Mouse (Mus musculus): Measurements from ENCODE around the gene Ipp.

Gene Ipp

DNA sequence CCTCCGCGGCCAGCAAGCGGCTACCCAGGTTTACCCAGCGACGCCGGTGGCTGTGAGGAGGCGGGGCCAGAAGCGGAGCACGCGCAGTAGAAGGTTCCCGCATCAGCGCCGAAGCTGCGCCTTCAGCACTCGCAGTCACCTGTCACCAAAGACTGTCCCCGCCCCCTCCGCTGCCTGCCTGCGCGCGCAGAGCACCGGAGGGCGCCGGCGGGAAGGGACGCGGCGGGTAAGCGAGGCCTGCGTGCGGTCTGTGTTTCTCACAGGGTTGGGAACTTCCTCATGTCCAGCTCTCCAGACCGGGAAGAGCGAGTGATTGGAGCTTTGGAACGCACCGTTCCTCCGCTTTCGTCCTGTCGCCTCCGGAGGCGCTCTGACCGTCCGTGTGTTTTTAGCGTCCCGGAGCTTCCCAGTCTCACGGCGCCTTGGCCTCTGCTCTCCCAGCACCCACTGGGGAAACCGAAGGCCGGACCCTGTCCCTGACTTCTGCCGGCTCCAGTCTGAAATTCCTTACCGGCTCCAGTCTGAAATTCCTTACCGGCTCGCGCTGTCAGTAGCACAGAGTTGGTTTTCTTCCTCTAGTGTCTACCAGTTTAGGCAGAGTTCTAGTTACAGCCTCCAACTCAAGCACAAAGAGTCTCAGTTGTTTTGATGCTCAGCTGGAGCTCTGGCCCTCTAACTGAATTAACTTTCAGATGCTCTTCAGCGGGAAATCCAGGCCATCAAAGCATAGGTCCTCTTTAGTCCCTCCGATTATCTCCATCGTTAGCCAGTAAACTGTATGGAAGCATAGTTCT lies at the start of gene Ipp:
Gene Ipp (plus strand): TSS at position 125 of the 794 bp plus-strand sequence.
- DNase-seq (ENCODE audit: low read depth, low spot score) = peak; percentile 89

DNA sequence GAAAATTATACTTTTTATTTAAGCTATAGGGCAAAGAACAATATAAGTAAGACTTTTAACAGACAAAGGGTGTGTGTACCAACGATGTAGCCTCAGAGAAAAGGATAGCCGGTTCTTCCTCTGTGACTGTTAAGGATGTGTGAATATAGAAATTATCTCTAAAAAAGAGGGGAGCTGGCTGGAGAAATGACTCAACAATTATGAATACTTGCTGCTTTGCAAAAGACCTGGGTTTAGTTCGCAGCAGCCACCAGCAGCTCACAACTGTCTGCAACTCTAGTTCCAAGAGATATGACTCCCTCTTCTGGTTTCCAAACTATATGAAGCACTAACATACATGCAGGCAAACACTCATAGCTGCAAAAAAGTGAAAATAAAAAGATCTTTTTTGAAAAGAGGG lies 45.4 kb upstream of the Ipp start:
- no peak for DNase-seq (ENCODE audit: low read depth, low spot score)

DNA sequence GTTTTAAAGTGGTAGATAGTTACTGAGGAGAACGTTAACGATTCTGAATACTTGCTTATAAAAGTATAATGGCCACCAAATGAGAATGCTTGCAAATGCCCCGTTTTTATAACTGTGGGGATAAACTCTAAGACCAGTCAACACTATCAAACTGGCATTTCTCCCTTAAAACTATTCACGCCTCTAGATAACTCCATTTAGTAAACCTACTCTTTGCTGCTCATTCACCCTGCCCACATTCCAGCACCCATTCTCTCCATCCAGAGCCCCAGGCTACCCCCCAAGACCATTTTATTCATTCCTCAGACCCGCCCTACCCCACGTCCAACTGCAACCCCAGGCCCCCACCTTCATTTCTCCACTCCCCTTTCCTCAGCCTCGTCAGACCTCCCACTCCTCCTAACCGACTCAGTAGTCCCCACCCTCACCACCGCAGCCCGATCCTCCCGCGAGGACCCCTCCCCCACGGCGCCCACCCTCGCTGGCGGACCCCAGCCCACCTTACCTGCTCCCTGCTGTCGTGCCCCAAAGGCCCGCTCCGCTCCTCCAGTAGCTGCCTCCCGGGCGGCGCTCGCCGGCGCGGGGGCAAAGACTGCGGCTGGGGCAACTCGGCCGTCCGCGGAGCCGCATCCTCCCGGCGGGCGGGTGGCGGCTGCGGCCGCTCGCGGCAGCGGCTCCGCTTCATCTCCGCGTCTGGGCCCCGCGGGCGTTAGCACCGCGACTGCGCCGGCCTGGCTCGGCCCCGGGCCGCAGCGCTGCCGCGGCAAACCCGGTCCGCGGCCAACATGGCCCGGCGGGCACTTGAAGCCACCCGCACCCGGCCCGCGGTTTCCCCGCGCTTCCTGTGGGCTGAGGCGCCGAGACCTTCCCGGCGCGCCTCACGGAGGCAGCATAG lies 43.9 kb upstream of the Ipp start:
- DNase-seq (ENCODE audit: low read depth, low spot score) = no peak

DNA sequence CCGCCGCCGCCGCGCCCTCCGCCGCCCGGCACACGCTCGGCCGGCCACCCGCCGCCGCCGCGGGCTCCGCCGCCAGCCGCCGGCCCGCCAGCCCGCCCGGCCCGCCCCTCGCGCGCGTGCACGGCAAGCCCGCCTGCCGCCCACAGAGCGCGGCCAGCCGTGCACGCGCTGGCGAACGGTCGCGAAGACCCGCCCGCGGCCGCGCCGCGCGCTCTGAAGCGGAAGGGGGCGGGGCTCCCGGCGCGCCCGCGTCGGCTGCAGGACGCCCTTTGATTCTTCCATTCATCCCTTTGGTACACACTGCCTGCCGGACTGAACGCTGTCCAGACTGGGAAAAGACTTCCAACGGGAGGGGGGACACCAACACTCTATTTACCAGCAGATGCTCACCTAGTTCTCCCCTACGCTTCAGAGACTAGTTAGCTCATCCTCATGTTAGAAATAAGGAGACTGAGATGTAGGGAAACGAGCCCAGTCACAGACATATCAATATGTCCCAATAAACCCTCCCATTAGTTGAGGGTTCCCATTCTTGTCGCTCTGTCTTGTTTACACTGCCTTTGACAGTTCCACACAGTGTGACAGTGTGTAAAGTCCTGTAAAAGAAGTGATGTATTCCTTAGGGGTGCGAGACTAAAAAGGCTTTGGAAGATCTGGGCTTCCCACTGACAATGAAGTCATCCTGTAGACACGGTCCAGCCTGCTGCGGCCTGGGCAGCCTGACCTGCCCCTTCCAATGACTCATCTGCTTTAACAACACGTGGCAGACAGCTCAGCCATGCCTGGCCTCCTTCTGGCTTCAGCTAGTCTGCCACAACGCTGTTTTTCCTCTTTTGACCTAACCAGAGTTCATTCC lies 43.0 kb upstream of the Ipp start, which contains the start of gene Mast2:
Gene Mast2 (minus strand): TSS at position 58 of the 856 bp plus-strand sequence.
- DNase-seq (ENCODE audit: low read depth, low spot score) = peak; percentile 81

DNA sequence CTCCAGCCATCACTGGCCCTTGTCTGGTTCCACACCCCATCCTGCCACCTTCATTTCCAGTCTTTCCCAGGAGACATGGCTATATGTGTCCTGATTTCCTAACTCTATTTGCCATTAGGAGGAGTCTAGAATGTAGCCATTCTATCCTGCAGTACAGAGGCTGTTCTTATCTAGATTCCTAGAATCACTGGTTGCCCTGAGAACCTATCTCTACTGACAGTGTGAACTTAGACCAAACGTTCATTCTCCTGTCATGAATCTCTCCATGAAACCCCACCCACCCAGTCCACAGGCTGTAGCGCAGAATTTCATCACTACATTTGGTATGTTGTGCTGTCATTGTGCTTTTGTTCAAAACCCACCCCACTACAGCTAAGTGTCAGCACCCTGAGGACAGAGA lies 26.0 kb upstream of the Ipp start:
- no peak for DNase-seq (ENCODE audit: low read depth, low spot score)

DNA sequence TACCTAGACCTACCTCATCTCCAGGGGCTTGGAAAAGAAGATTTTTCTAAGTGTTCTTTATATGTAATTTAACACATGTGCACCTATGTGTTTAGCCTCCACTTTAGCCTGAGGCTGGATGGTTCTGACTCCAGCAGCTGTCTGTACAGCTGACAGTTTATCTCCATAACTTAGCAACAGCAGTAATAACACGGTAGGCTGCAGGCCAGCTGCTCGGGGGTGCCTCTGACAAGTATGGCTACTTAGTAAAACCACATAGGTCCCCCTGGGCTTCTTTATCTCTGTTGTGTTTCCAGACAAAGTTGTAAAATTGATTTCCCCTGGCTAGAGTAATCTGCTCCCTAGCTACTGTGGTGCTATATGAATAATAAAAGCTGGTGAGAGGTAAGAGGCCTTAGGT lies 23.9 kb upstream of the Ipp start:
- DNase-seq (ENCODE audit: low read depth, low spot score) = no peak

DNA sequence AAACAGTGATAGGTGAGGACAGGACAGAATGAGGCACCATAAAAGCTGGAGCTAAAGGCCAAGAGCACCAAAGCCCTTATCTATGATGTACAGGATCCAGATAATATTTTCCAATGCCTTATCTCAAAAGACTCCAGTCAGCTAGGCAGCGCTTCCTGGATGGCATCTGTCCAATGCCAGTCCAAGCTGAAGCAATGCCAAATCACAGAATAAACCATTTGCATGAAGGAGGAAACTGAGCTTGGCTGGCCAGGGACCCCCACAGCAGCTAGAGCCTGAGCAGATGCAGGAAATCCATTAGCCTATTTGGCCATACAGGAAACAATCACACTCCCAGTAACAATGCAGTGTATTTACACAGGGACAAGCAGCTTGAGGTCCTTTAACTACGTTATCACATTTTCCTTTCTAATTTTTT lies 16.2 kb upstream of the Ipp start:
- DNase-seq (ENCODE audit: low read depth, low spot score) = no peak

DNA sequence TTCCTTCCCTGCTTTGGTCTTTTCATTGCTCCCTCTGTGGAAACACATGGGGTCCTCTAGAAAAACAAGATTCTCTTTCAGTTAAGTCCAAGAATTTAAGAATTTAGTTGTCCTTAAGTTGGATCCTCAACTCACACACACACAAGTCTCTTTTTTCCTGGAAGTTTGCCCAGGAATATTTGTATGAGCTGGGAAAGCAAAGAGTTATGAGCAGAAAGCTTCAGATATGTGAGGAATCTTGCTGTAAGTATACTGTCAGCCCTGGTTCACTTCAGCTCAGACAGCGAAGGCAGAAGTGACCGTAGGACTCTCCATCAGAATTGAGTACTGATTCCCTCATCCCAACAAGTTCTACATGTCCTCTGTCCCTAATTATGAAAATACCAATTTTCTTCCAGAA lies 15.5 kb upstream of the Ipp start:
- no peak for DNase-seq (ENCODE audit: low read depth, low spot score)

DNA sequence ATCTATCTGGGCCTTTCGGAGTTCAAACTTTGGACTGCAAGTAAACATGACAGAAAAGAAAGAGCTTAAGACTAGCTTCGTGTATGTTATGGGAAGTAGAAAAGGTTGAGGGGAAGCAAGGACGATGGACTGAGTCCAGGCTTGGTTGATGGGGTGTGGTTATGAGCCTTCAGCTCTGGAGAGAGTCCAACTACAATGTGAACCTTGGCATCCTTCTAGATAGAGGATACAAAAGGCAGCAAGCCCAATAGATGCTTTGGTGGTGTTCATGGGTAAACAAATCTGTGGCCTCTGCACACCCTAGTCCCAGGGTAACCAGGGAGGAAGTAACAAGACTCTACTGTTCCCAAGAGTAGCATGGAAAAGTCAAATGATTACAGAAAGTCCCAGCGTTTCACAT lies 14.9 kb upstream of the Ipp start:
- DNase-seq (ENCODE audit: low read depth, low spot score) = no peak

DNA sequence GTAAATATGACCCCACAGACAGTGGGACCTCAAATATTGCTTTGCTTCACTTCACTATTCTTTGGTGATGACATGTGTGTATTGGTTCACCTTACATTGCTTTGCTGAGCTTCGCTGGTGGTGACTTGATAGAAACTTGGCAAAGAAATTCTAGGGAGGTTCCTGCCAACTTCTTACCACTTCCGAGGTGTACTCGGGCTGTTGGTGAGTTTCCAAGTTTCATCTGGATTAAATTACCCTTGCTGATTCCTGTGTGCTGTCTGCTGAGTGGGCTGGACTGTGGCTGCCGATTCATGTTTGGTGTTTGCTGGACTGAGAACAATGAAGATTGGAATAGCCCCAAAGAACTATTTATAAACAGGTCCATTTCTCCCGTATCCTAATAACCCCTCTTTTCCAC lies 13.7 kb upstream of the Ipp start:
- no peak for DNase-seq (ENCODE audit: low read depth, low spot score)

DNA sequence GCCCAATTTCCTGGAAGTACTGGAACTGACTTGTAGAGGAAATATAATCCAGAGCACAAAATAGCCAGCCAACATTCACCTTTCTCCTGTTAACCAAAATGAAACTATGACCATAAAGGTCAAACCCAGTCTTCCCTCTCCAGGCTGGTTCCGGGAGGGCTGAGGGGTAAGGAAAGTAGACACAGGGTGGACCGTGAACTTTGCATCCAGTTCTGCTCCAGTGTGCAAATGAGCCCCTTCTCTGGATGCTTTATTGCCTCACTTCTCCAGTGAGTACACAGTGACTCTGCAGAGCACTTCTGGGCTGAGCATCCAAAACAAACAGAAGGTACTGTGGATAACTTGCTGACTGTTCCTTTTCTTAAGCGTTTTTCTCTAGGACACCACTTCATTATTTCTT lies 7.4 kb upstream of the Ipp start:
- DNase-seq (ENCODE audit: low read depth, low spot score) = no peak

DNA sequence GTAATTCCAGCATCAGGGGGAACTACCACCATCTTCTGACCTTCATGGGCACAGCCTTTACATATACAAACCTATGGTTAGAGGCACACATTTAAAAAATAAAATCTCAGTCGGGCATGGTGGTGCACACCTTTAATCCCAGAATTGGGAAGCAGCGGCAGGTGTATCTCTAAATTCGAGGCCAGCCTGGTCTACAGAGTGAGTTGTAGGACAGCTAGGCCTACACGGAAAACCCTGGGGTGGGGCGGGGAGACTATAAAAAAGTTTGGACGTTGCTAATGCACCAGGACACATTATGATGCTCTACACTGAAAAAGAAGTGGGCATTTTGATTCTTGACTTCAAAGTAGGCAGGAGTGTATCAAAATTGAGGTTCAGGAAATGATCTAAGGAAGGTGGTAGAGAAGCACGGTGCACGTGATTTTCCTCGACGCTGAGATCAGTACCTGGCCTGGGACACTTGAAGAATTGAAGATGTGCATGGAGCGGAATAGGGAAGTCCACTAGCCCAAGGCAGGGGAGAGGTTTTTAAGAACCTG lies 394 bp upstream of the Ipp start:
- DNase-seq (ENCODE audit: low read depth, low spot score) = no peak

DNA sequence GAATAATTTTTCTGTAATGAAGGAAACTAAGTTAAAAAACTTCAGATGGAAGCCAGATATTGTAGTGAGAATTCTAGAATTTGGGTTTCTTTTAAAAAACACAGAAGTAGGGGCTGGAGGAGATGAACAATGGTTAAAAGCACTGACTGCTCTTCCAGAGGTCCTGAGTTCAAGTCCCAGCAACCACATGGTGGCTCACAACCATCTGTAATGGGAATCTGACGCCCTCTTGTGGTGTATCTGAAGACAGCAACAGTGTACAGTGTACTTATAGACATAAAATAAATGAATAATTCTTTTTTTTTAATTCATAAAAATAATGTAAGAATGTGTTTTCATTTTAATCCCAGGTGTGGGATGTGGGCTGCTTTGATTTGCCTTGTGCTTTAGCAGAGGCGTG lies 23.8 kb downstream of the Ipp start:
- no peak for DNase-seq (ENCODE audit: low read depth, low spot score)

DNA sequence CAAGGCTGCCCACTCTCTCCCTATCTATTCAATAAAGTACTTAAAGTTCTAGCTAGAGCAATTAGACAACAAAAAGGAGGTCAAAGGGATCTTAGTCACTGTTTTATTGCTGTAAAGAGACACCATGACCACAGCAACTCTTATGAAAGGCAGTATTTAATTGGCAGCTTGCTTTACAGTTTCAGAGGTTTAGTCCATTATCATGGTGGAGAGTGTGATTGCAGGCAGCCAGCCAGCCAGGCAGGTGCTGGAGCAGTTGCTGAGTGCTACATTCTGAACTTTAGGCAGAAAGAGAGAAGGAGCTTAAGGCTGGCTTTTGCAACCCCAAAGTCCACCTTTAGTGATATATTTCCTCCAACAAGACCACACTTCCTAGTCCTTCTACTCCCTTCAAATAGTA lies 29.0 kb downstream of the Ipp start:
- no peak for DNase-seq (ENCODE audit: low read depth, low spot score)

DNA sequence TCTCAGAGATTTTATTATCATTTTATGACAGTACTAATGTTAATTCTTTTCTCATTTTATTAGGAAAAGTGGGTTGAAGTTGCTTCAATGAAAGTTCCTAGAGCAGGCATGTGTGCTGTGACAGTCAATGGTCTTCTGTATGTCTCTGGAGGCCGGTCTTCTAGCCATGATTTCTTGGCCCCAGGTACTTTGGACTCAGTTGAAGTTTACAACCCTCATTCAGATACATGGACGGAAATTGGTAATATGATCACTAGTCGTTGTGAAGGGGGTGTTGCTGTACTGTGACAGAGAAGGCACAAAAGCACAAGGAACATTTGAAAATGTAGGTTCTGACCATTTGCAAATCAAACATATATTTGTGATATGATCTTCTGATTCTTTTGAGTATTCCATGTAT lies 30.4 kb downstream of the Ipp start:
- DNase-seq (ENCODE audit: low read depth, low spot score) = no peak

DNA sequence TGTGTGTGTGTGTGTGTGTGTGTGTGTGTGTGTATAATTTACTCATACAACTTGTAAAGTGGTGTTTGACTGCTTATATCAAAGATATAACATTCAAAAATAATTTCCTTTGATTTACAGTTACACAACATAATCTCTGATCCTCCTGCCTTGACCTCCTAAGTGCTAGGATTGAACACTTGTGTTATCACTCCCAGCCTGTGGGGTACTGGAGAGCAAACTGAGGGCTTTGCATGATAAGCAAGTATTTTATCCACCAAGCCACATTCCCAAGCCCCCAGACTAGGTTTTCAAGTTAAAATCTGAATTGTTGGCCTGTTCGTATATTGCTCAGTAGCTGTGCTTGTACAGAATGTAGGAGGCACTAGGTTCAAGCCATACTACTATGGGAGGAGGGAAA lies 43.1 kb downstream of the Ipp start:
- no peak for DNase-seq (ENCODE audit: low read depth, low spot score)

DNA sequence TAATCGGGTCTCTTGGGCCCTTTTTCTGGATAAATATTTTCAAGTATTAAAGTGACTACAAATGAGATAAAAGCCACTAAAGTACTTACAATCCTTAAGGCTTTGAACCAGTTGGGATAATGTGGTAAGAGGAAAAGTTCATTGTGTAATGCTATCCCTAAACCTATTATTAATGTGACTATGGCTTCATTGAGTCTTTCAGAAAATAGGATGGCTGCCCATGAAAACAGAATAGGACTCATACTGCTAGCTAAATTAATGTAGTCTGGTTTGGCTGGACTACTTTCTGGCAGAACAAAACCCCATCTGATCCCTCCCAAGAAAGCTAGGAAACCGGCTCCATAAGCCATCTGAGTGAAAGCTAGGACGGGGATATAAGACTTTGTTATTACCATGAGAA lies 45.7 kb downstream of the Ipp start:
- DNase-seq (ENCODE audit: low read depth, low spot score) = no peak

DNA sequence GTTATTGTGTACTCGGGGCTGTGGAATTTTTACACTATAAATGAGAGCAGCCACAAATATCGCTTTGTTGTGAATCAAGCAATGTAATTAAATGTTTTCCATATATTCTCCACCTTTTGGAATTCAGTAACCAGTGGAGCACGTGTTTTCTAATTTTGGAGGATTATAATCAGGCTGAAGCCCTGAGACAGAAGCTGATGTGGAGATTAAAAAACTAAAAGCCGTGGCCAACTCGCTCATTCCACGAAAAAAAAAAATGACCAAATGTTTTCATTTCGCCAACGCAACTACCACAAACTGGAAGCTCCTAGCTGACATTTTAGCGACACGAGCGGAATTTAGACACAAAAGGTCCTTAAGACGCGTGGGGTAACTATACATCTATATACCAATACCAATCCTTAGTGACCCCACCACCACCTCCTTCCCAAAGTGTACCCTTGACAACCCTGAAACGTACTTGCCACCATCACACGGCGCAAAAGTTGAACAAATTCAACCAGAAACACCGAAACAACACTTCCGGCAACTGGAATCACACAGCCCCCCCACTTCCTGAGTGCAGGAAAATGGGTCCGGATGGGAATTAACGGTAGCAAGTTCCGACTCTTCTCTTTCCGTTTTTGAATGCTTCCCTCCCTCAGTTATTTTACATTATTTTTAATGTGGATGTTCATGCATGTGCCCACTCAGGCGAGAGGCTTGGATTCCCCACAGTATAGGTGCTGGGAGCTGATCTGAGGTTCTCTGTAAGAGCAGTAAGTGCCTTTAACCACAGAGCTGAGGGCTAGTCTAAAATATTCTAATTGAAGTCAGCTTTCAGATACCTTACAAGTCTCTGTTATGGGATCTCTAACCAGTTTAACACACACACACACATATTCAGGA lies 48.3 kb downstream of the Ipp start, which contains the start of gene Tmem69:
Gene Tmem69 (minus strand): TSS at position 524 of the 888 bp plus-strand sequence.
- peak; percentile 60 for DNase-seq (ENCODE audit: low read depth, low spot score)

DNA sequence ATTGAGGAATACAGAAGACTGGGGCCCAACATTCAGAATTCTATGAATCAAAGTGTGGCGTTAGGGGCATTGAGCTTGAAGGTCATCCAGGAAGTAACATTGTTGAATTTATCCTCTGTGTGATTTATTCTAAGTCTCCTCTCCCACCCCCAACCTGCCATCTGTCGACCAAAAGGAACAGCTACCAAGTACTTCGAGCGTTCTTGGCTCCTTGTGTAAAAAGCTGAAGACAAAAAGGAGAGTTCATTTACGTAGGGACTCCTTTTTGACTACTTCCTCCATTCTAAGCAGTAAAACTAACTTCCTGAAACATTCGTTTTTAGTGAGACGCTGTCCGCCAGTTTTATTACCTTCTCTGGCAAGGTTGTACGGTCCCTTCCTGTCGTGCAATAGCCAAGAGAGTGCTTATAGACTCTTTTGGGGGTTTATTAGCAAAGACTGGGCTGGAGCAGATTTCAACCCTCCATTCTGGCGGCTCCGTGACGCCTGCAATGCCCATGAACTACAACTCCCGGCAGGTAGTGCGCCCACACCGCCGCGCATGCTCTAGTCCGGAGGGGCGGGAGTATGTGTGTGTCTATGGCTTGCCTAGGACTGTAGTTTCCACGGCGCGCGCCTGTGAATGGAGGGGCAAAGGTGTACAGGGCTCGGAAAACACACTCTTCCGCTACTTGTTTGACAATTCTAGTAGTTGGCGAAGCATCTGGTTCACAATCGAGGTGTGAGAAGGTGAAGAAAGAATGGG lies 49.4 kb downstream of the Ipp start:
- DNase-seq (ENCODE audit: low read depth, low spot score) = peak; percentile 85
